Mouse (Mus musculus) C2C12 (cell line): Measurements from ENCODE around the gene Fcho1.

ENCODE experiments used
- CTCF ChIP-seq: IDR thresholded peaks from one replicate; pipeline ENCODE4 v1.5.1; 2011; ENCODE audit not compliant: control insufficient read depth, insufficient read depth, insufficient read length
- MAX ChIP-seq: IDR thresholded peaks from one replicate; pipeline ENCODE4 v1.6.1; 2011; ENCODE audit warnings: mild to moderate bottlenecking, control low read depth

DNA sequence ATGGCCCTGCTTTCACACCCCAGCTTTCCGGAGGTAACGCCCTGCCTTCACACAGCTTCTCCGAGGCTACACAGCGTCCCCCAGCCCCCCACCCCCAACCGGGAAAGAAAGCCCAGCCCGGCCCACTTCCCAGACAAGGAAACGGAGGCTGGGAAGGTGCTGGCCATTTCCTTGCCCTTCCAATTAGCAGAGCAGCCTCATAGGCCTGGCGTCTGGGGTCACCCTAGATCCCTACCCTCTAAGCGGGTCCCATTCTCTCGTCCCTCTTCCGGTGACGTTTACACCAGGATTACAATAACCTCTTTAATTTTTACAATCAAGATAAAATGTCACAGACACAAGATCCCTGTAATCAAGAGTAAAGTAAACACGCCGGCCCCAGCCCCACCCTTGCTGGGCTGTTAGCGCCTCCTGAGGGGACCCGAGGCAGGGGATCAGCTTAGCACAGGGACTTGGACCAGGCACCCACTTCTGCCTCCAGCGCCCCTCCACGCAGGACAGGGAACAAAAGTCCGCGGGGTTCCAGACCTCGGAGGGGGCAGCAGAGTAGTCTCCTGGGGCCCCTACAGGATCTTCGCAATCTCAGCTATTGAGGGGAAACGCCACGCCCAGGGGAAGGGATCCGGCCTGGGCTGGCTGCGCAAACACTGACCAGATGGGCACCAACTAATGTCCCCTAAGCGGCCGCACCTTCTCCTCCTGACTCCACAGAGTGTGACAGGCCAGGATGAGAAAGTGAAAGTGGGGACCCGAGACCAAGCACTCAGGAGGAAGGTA is 24.8 kb downstream of the Fcho1 start:
- TF ChIP-seq MAX: no peak
- no peak for TF ChIP-seq CTCF
